Mouse (Mus musculus) kidney, postnatal 25 days (tissue): Measurements from ENCODE around the gene Galnt15.
"Not testable (repeated sequence)": the region's sequence is repeated elsewhere in the genome, so short reads cannot be mapped to it uniquely, and the experiment has no call there.

Experiments
- DNase-seq, 2 experiments: peaks; one replicate each; pipeline ENCODE4 v3.0.0; 2021; ENCODE audit warnings: mixed read lengths in 2 of 2

Galnt15 gene

GRCm38 (mm10) chr14:32036482-32036881, 7.7 kb downstream of the Galnt15 start:
- no peak for DNase-seq

DNA sequence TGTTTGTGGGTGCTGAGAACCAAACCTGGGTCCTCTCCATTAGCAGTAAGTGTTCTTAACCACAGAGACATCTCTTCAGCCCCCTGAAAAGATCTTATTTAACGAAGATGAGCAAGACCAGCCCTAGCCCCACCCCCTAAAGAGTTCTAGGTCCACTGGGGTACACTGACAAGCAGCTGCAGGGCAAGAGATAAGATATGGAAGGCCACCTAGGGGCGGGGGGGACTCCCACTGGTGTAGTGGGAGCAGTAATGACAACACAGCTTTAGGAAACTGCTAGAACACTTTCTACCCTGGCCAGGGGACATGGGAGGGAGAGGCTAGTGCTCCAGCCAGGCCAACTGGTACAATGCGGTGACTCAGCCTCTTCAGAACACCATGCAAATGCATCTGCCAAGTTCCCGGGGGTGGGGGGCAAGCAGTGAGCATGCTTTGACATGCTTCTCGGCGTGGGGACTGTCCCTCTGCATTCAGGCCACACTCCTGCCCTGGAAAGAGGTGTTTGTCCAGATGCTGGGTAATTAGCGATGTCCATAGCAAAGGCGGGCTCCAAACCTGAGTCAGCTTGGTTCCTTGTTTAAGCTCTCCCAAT, 9.0 kb downstream of the Galnt15 start:
- no peak for DNase-seq

DNA sequence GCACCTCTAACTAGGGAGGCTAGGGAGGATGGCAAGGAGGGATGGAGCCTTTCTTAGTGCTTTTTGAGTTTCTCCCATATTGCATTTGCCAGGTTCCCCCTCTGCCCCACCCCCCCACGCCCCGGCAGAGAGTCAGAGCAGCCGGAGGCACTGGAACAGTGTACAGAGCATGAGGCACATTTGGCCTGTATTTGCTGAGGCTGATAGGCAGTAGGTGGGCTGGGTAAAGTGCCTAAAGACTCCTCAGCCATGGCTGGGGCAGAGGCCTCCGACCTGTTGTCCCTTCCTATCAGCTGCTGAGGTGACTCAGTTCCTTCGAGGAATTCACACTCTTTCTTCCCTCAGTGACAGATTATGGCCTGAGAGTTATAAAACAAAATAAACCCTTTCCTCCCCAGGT, 13.3 kb downstream of the Galnt15 start:
- DNase-seq, result no peak

- no peak for DNase-seq
Measured at GRCm38 (mm10) chr14:32046357-32046756, 17.6 kb downstream of the Galnt15 start.

DNA sequence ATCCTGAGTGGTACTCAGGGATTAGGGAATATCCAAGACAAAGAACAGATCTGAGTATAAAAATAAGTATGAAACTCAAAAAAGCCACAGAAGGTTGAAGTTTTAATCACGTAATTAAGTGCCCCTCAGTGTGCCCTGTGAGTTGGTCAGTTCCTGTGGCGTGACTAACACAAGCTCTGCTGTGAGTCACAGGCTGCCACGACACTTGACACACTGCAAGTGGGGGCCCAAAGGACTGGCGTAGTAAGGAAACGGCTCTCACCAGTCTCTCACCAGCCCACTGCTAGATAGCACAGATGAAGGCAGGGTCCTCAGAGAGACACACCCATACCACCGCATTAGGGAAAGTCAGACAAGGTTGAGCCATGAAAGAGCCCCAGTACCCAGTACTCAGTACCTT, 21.4 kb downstream of the Galnt15 start:
- no peak for DNase-seq

- DNase-seq, result peak in 1 of 2 experiments; percentile 11
Measured at GRCm38 (mm10) chr14:32053895-32054294, 25.1 kb downstream of the Galnt15 start.

DNA sequence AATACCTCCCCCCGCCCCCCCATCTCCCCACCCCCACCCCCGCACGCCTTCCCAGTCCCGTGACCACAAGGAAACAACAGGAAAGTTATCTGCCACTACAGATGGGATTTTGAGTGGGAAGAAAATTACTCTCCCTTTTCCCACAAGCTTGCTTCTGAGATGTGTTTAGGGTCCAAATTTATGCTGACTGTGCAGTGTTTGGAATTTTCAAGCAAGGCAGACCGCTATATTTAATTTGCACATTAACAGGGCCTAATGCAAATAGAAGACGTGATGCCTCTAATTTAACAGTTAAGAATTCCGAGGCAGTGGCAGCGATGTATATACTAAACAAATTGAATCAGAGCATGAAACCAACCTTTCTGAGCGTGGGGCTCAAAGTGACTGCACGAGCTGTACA, 26.0 kb downstream of the Galnt15 start:
- no peak for DNase-seq

DNA sequence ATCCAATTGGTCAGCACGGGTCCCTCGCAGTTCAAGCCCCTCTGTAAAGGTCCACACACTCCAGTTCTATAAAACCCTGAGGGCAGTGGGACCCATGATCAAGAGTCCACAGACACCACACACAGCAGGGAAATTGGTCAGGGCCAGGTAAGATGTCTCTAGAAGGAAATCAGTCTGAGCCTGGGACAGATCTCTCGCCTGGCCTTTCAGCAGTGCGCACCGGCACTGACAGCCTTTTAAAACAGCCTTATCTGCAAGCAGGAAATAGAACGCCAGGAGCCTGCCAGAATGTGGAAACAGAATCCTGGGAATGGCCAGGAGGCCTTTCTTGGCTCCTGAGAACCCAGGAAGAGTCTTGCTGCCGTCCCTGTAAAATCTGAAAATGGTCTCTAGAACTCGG, 27.0 kb downstream of the Galnt15 start:
- no peak for DNase-seq

DNA sequence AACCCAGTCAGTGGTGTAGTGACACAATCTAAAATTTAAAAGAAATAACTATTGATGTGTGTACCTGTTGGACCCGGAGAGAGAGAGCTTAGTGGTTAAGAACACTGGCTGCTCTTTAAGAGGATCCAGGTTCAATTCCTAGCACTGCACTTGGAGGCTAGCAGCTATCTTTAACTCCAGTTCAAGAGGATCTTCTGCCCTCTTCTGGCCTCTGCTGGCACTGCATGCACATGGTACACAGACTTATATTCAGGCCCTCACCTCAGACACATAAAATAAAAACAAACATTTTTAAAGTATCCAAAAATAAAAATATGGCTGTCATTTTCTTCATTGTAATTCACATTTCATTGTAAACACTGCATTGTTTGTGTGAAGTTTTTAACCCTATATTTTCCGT, 27.9 kb downstream of the Galnt15 start:
- peak in 1 of 2 experiments; percentile 54 for DNase-seq

DNA sequence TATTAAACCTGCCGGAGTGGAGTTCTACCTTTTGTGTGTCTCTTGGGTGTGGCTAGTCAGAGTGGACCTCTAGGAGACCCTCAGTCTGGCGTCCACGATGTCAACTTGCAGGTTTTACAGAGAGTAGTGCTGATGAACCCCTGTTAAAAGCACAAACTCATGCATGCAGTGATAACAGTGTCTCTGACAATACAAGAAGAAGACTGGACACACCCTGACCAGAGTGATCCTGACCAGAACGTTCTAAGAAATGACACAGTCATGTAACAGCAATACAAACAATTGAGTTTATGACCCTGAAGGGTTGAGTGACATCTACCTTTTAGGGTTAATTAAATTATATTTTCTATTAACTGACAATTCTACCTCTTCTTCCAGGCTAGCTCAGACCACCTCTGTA, 28.9 kb downstream of the Galnt15 start:
- no peak for DNase-seq

DNA sequence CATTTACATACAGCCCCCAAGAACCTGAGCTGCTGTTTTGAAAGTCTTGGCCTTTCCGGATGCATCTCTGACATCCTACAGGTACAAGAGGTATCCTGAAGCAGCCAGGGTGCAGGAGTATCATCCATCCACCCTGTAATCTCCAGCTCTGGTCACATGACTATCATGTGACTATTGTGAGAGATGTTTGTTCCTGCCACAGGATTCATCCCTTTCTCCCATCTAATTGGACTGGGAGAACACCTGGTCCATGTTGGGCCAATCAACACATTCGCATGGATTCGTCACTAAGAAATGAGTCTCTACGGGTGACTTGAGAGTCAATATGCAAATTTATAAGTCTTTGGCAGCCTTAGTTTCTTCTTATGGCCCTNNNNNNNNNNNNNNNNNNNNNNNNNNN, 32.6 kb downstream of the Galnt15 start:
- no peak for DNase-seq

DNA sequence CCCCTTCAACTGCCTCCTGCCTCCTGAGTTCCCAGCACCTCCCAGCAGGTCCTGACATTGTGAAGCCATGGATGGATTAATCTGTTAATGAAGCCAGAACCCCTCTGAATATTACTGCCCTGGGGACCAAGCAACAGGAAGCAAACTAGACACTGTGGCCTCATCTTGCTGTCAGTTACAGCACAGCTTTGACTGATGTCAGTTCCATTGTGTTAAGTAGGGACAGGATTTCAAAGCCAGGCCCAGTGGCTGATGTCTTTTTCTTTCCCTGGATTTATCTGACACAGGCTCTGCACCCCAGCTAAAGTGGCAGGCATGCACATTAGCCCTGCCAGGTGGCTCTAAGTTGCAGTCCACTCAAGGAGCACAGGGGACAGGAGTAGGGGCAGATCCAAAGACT, 44.0 kb downstream of the Galnt15 start:
- no peak for DNase-seq

GRCm38 (mm10) chr14:32073211-32073685, 44.5 kb downstream of the Galnt15 start:
- peak; percentile 21 to 61 for DNase-seq

DNA sequence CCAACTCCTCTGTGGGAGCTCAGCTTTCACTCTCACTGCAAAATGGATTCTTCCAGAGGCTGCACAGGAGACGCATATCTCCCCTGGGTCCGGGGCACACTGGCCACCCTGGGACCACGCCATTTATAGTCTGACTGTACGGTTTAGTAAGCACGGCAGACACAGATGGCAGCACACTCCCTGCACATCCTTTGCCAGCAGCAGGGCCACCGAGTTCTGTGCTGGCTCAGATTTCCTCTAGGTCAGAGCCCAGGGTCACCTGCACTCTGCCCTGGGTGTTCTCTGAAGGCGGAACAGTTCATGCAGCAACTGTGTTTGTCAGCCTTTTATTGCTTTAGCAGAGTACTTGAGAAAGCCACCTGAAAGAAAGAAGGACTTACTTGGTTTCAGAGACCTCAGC, 45.1 kb downstream of the Galnt15 start:
- peak; percentile 27 to 68 for DNase-seq

DNA sequence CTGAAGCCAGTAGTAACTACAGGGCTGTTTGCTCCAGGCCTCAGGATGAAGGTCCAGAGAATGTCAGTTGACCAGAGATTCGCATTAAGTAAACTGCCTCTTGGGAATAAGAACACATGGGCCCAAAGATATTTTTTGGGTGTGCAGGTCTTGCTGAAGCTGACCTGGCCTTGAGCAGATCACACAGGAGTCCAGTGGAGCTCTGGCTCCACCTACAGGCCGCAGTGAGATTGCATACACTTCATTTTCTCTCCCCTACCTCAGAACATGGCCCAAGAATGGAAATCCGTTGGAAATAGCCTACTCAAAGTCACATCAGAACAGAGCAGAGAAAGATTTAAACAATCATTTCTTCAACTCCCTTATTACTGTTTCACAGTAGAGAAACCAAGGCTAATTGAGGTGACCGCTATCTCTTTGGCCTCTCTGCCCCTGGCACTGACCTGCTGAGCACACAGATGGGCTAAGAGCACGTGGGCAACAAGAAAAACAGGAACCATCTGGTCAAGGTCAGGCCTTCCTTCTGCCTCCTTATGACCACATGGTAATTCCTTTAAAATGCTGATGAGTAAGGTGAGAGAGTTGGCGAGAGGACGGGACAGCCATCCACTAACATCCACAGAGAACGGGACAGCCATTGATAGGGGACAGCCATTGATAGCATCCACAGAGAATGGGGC, 48.2 kb downstream of the Galnt15 start:
- DNase-seq, result peak; percentile 63 to 82

- DNase-seq, result no peak
Measured at GRCm38 (mm10) chr14:32081026-32081425, 52.2 kb downstream of the Galnt15 start.

DNA sequence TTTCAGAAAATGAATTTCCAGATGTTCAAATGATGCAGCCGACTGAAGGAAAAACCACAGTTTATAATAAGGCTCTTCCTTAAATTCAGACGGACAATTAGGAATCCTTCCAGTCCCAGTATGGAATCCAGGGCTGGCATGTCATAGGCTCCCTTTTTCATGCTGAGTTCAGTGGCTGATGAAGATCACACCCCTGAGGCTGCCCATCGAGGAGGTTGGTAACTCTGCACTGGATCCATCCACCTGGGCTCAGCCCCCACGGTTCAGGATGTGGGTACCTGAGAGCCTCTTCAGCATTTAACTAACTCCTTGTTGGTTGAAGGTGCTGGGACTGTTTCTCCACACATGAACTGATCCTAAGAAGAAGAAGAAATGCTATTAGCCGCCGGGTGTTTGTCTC, 54.1 kb downstream of the Galnt15 start:
- no peak for DNase-seq

DNA sequence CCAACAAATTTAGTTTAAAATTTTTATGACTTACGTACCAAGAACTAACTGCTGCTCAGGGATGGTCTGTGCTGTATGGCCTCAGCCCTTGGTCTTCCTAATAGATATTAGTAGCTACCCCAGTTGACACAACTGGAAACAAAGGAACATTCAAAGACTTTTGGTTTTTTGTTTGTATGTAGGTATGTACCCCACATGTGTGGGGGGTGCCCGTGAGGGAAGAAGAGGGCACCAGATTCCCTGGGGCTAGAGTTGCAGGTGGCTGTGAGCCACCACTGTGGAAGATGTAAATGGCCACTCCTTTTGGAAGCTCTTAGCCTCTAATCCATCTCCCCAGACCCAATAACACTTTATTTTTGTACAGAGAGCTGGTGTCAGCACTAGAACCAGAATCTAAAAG, 54.7 kb downstream of the Galnt15 start:
- DNase-seq, result no peak

DNA sequence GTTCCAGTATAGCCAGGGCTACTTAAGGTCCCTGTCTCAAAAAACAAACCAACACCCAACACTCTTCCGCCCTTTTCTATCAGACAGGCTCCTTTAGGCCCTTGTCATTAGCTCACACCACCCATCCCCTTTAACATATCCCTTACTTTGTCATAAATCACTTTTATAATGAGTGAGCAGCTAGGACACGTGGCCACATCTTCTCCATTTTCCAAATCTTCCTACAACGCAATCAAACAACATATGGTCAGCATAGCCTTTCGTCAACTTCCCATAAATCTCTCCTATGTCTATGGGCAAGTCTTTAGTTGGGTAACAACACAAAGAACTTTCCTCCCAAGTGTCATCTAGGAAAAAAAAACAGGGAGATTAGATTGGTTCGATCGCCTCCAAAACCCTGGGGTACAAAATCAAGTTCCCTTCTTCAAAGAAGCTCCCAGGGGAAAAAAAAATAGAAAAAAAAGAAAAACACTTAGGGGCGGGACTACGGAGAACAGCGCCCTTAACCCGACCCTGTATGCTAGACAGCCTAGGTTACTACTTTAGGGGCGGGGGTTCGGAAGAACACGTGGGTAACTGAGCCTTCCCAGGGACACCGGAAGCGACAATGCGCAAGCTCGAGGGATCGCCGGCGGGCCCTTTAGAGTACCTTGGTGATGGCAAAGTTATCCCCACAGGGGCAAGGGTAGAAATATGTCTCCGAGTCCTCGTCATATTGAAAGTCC, 56.1 kb downstream of the Galnt15 start, which contains the start of gene Oxnad1:
Gene Oxnad1 (plus strand): TSS at position 614 of the 725 bp plus-strand sequence.
- peak; percentile 89 to 95 for DNase-seq

DNA sequence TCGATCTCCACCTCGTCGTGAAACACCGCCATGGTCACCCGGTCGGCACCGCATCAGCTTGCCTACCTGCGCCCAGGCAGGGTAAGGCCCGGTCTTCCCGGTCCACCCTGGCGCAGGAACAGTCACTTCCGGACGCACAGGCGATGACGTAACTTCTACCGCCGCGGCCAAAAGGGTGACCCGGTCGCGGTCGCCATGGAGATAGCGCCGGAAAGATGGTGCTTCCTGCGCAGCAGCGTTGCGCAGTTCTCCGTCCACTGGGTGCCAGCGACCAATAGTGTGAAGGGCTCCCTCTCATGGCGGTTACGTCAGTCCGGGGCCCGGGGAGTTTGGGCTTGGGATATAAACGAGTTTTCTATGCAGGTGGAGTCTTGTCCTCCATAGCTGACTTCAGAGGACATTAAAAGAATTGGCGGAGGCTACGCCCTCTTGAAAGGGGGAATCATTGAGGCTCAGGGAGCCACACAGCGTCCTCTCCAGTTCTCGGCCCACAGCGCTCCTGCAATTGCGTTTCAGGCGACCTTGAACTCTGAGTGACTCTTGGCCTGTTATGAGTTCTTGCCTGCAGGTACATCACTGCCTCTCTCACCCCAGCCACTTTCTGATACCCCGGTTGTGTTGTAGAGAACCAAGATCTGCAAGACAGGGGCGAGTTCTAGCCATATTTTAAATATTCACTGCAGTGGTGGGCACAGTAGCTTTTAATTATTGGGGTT, 56.9 kb downstream of the Galnt15 start, which contains the start of gene Dph3:
Gene Dph3 (minus strand): TSS at position 244 of the 716 bp plus-strand sequence.
- peak; percentile 100 for DNase-seq

DNA sequence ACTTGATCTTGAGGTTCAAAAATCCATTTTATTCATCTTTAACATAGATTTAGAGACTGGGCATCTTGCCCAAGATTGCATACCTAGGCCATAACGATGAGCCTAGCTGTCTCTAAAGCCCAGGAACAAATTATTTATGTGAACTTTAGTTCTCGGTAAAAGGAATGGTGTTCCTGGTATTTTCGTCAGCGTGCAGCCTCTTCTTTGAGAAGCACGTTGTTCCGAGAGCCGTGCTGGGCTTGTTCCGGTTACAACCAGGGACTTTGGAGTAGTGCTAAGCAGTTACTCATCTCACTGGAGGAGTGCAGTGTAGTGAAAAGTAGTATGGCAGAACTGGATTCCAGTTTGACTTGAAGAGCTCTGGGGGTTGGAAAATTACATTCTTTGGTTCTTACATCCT, 57.4 kb downstream of the Galnt15 start:
- peak in 1 of 2 experiments; percentile 42 for DNase-seq

- not testable (repeated sequence) for DNase-seq
Measured at GRCm38 (mm10) chr14:32087584-32088248, 58.9 kb downstream of the Galnt15 start.
